In genomic region chr6:140337897-140338749, GRCm38 (mm10) we compare ENCODE assay signal across 8 mouse cellular contexts.
A peak's percentile ranks its signal among the peaks of the same experiment; 100 is the strongest.
DNase-seq lines count a peak whose midpoint lies in the region; ATAC-seq and TF ChIP-seq lines count a peak whose summit lies in the region.

No protein-coding gene starts in this region.

- POLR2A ChIA-PET in Patski (lab: Charles Lee), result no interaction called here

- no peaks in the 10 kb centered on the region for H3K27me3 ChIP-seq in Patski
- no peaks in the 10 kb centered on the region for H3K27me3 ChIP-seq in heart, embryonic 16.5 days (ENCODE audit: control insufficient read depth, insufficient read depth, low read length)

- peak; percentile 76 for ATAC-seq in Patski
- no peak for ATAC-seq in heart, embryonic 16.5 days (replicated peaks; ENCODE audit: extremely low read depth, insufficient read depth, low FRiP score)

- CTCF ChIA-PET in Patski (lab: Charles Lee), result no interaction called here

- no peaks in the 10 kb centered on the region for H3K36me3 ChIP-seq in heart, embryonic 16.5 days (ENCODE audit: control insufficient read depth, insufficient read depth)

- H3K4me3 ChIP-seq in heart, embryonic 16.5 days (ENCODE audit: low read length), result peak overlapping the region; percentile 41
- H3K4me3 ChIP-seq in olfactory bulb, adult 2 months (ENCODE audit: insufficient read depth, low read depth, low read length), result peak overlapping the region; percentile 25; the same call in 1 of the 2 replicates

- in situ Hi-C loops in Patski (cut with MboI; ENCODE audit: low pct_unique_long_range_greater_than_20kb), result no loop called here

- TF ChIP-seq CTCF in Patski (IDR thresholded peaks at IDR 0.05), result no peak
- TF ChIP-seq CTCF in olfactory bulb, adult 2 months (IDR thresholded peaks at IDR 0.05; ENCODE audit: insufficient read depth, low read depth, low read length), result no peak

- H3K4me2 ChIP-seq in heart, embryonic 16.5 days (ENCODE audit: low read depth, low read length), result peak overlapping the region; percentile 59

- intact Hi-C loops in gastrocnemius, postnatal 36 days (cut with DNase I), result loop anchor here (5.0 kb wide), 1 partner anchor 84 kb away; the partner anchor contains the start of gene Plekha5

- peaks cover 16% of the 10 kb centered on the region for H3K4me1 ChIP-seq in heart, embryonic 16.5 days (ENCODE audit: control insufficient read depth, insufficient read depth, low read length)
- H3K4me1 ChIP-seq in olfactory bulb, adult 2 months (ENCODE audit: control insufficient read depth, insufficient read depth, low read length), result peaks cover 3% of the 10 kb centered on the region; the same call in 1 of the 2 replicates

- H3K27ac ChIP-seq in heart, embryonic 16.5 days (ENCODE audit: low read length), result no peak overlapping the region
- no peak overlapping the region for H3K27ac ChIP-seq in olfactory bulb, adult 2 months (ENCODE audit: insufficient read depth, low read depth, low read length)

- DNase-seq in cerebellum, postnatal 10 days, result peak; percentile 56 to 58
- DNase-seq in cerebellum, adult 9-10 months, result no peak
- DNase-seq in Patski (ENCODE audit: low read depth, low spot score), result peak; percentile 82
- peak; percentile 57 to 61 for DNase-seq in kidney, postnatal 36 days
- no peak for DNase-seq in gastrocnemius, postnatal 36 days
- DNase-seq in spleen, adult 18-20 months, result no peak

- TF ChIP-seq POLR2A in olfactory bulb, adult 2 months (IDR thresholded peaks at IDR 0.05; ENCODE audit: insufficient read depth, low read depth, low read length), result no peak

- H3K9ac ChIP-seq in heart, embryonic 16.5 days (ENCODE audit: low read length), result peak overlapping the region; percentile 42; the same call in 1 of the 2 replicates

- WGBS in heart, embryonic 16.5 days, result 35% methylated on average over 19 of the region's 19 CpGs
- 33% methylated on average over 19 of the region's 19 CpGs for WGBS in olfactory bulb, adult 2 months

- no peaks in the 10 kb centered on the region for H3K9me3 ChIP-seq in heart, embryonic 16.5 days (replicated peaks; ENCODE audit: control insufficient read depth, low read length)

Comparison
In these comparisons a context has a peak if more than half of its experiments do, and no peak if none do; other contexts are left out.
1. DNase-seq: peak in cerebellum, postnatal 10 days (2 of 2), Patski (single experiment) and kidney, postnatal 36 days (2 of 2); none in cerebellum, adult 9-10 months (single experiment), gastrocnemius, postnatal 36 days (0 of 2) and spleen, adult 18-20 months (0 of 2).